Mouse (Mus musculus) regulatory T cell (primary cell): Measurements from ENCODE around the gene Dgki.

ENCODE experiments used
- in situ Hi-C: fragments of 300-600 bp; cut with MboI, MseI; formaldehyde crosslinking; loops from one replicate; pipeline ENCODE4 v1.15.1; 2025; ENCODE audit warnings: high pct_unique_total_duplicates

Gene Dgki

GRCm38 (mm10) chr6:37299562-37300390, at the start of gene Dgki:
Gene Dgki, minus strand, starts transcription at chr6:37300184.
- in situ Hi-C loops = no loop called here

GRCm38 (mm10) chr6:37347606-37348005, 47.6 kb upstream of the Dgki start:
- in situ Hi-C loops = no loop called here

- in situ Hi-C loops = no loop called here
These were observed 38.1 kb upstream of the Dgki start for GRCm38 (mm10) chr6:37338055-37338454.

GRCm38 (mm10) chr6:37336831-37337260, 36.9 kb upstream of the Dgki start:
- in situ Hi-C loops = no loop called here

DNA sequence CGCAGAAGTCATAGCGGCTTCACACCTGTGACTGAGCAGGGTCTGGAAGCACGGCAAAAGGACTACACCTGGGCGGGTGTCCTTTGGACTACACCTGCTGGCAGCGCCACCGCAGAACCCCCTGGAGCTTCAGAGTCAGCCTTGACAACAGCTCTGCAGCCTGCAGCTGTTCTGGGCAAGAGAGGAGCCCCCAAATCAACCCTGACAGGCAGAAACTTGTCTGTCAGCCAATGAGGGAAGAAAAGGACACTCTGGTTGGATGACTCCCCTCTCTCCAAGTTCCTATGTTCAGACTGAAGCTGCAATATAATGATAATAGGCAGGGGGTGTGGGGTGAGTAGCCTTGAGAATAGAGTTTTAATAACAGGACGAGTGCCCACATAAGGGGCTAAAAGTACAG, 36.4 kb upstream of the Dgki start:
- in situ Hi-C loops = no loop called here

GRCm38 (mm10) chr6:37332846-37333245, 32.9 kb upstream of the Dgki start:
- in situ Hi-C loops = no loop called here

- in situ Hi-C loops = no loop called here
These were observed 30.2 kb upstream of the Dgki start for GRCm38 (mm10) chr6:37329901-37330864.

- in situ Hi-C loops = no loop called here
These were observed 29.4 kb upstream of the Dgki start for GRCm38 (mm10) chr6:37329376-37329775.

GRCm38 (mm10) chr6:37328671-37329070, 28.7 kb upstream of the Dgki start:
- in situ Hi-C loops = no loop called here

GRCm38 (mm10) chr6:37327519-37327918, 27.5 kb upstream of the Dgki start:
- in situ Hi-C loops = no loop called here

- in situ Hi-C loops = no loop called here
These were observed 26.6 kb upstream of the Dgki start for GRCm38 (mm10) chr6:37326603-37326955.

- in situ Hi-C loops = no loop called here
These were observed 26.1 kb upstream of the Dgki start for GRCm38 (mm10) chr6:37325906-37326602.

GRCm38 (mm10) chr6:37325076-37325475, 25.1 kb upstream of the Dgki start:
- in situ Hi-C loops = no loop called here

DNA sequence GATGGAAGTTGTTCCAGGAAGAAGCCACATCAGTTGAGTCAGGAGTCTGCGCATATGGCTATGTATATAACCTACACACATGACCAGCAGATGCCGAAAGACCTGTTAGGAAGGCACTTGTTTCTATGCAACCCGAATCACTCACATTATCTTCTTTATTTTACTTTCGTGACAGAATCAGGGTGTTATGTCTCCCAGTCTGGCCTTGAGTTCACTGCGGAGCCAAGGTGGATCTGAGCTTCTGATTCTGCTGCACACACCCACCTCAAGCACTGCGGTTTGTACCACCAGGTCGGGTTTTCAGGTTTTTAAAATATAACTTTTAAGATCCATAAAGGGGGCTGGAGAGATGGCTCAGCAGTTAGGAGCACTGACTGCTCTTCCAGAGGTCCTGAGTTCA, 22.7 kb upstream of the Dgki start:
- in situ Hi-C loops = no loop called here

- in situ Hi-C loops = no loop called here
These were observed 22.1 kb upstream of the Dgki start for GRCm38 (mm10) chr6:37322088-37322487.

GRCm38 (mm10) chr6:37317904-37318303, 17.9 kb upstream of the Dgki start:
- in situ Hi-C loops = no loop called here

DNA sequence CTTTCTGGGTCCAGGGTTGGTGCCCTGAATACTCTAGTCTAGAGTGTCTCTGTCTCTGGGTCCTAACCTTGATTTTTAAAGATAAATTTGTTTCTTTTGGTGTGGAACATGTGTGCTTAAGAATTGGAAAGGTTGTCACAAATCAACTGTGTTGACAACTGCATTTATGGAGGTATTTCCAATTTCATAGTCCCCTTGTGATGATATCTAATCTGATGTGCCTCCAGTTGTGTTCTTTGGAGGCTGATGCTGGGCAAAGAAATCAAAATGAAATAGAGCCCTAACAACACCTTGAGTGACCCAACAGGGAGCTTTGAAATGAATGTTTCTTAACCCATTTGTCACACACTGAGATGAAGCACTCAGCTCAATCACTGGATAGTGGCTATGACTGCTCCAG, 15.5 kb upstream of the Dgki start:
- in situ Hi-C loops = no loop called here

DNA sequence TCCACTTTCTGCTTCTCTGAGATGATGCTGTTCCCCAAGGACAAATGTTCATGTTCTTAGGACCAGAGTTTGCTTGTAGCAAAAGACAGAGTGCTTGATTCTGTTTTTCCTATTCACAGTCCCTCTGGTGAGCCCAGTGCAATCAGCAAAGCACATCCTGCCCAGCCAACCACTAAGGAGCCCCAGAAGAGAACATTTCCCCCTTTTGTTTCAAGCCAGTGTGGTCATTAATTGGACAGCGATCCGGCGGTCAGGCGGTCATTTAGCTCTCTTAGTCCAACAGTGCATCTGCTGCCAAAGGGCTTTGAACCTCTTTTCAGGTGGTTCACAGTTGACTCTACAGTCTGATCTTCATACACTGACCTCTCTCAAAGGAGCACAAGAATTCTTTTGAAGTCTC, 10.6 kb upstream of the Dgki start:
- in situ Hi-C loops = no loop called here

DNA sequence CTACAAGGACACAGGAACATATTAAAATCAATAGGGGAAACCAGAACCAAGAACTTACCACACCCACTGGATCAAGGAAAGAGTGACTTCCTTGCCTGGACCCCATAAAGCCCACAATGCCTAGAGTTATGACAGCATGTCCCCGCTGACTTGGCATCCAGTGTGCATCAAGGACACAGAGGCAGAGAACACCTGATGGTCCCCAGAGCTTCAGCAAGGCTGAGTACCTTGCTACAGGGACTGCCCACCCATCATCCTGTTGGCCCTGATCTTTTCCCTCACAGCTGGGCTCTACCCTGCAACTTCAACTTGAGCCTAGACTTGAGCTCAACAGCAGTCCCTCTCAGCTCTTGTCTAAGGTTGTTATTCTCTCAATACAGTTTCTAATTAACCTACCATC, 6.6 kb upstream of the Dgki start:
- in situ Hi-C loops = no loop called here

- in situ Hi-C loops = no loop called here
These were observed 508 bp upstream of the Dgki start for GRCm38 (mm10) chr6:37300492-37300891.

DNA sequence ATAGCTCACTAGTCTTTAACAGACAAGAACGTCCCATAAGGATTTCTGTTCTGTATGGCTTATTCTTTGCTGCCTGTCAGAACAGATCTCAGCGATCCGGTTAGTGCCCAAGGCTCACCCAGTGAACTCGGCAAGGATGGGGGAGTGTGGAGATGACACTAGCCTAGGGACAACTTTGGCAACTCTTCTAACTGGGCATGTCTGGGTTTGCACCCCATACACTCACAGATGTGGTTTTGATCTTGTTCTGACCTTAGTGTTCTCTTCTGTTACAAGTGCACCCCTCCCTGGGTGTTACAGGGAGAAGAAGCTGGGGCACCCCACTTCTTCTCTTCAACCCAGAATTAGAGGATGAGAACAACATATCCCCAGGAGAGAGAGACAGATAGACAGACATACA, 1.0 kb downstream of the Dgki start:
- in situ Hi-C loops = no loop called here
